Mouse (Mus musculus): ENCODE measurements around the gene Degs1. TPM values are rescaled to one million over a fixed set of nuclear protein-coding genes. Genes with fewer than 3 reads are reported as not detected.

The Degs1 gene
- polyA plus RNA-seq, 1 experiment from 2014 or later, result 101 TPM

DNA sequence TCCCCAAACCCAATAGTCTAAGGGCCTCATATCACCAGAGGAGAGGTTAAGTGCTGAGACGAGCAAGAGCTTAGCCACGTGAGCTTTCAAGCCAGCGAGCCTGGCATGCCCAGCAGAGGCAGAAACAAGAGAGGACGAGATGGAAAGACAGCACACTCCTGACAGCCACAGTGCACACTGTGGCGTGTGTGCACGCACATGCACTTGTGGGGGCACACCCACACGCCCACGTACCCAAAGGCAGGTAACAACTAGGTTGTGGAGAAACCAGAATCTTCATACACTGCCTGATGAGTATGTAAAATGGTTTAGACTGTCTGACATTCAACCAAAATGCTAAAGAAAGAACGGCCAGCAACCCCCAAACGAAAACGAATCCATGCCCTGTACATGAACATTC is 2.0 kb downstream of the Degs1 start:
- Histone ChIP-seq H3K27me3 (replicated peaks) (0 out of 2 replicates have a peak, but pooled peaks cover 4% of the 10 kb centered on the region), H3K4me1 (peaks cover 30% of the 10 kb centered on the region), H3K9ac (replicated peaks) (no peak overlapping the region; the same call in 1 of the 2 replicates), H3K9me3 (replicated peaks) (no peaks in the 10 kb centered on the region), H3K27ac (replicated peaks) (no peak overlapping the region), H3K4me3 (replicated peaks) (peak overlapping the region; percentile 90), H3K4me2 (peak overlapping the region; percentile 85), H3K36me3 (peaks cover 30% of the 10 kb centered on the region)
- WGBS, result 58% methylated on average over 11 of the region's 11 CpGs
- ATAC-seq (ENCODE audit: low FRiP score), result no peak

DNA sequence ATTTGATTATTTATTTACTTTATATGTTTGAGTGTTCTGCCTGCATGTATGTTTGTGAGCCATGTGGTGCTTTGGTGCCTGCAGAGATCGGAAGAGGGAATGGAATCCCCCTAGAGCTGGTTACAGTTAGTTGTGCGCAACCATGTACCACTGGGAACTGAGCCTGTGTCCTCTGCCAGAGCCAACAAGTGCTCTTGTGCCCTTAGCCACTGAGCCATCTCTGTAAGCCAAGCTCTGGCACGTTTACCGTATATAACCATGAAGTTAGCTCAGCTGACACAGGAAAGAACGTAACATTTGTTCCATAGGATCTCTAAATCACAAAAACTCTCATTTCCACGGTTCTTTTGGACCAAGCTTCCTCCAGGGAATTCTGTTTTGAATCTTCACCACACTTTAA is 2.6 kb downstream of the Degs1 start:
- no peaks in the 10 kb centered on the region for H3K9me3 ChIP-seq (replicated peaks)
- 0 out of 2 replicates have a peak, but pooled peaks cover 4% of the 10 kb centered on the region for H3K27me3 ChIP-seq (replicated peaks)
- 69% methylated on average over 6 of the region's 6 CpGs for WGBS
- no peak overlapping the region for H3K27ac ChIP-seq (replicated peaks)
- no peak overlapping the region for H3K4me3 ChIP-seq (replicated peaks)
- no peak overlapping the region for H3K9ac ChIP-seq (replicated peaks)
- ATAC-seq (ENCODE audit: low FRiP score), result no peak
- H3K36me3 ChIP-seq, result peaks cover 35% of the 10 kb centered on the region
- peaks cover 30% of the 10 kb centered on the region for H3K4me1 ChIP-seq
- peak overlapping the region; percentile 85 for H3K4me2 ChIP-seq

- no peak for ATAC-seq (ENCODE audit: low FRiP score)
- H3K27ac ChIP-seq (replicated peaks), result no peak overlapping the region
- H3K4me2 ChIP-seq, result no peak overlapping the region
- 0 out of 2 replicates have a peak, but pooled peaks cover 4% of the 10 kb centered on the region for H3K27me3 ChIP-seq (replicated peaks)
- WGBS, result 91% methylated on average over 4 of the region's 4 CpGs
- H3K4me1 ChIP-seq, result peaks cover 30% of the 10 kb centered on the region
- H3K9ac ChIP-seq (replicated peaks), result no peak overlapping the region
- H3K4me3 ChIP-seq (replicated peaks), result no peak overlapping the region
- H3K36me3 ChIP-seq, result peaks cover 37% of the 10 kb centered on the region
- no peaks in the 10 kb centered on the region for H3K9me3 ChIP-seq (replicated peaks)
Observed at GRCm38 (mm10) chr1:182279436-182279835, 3.2 kb downstream of the Degs1 start.

DNA sequence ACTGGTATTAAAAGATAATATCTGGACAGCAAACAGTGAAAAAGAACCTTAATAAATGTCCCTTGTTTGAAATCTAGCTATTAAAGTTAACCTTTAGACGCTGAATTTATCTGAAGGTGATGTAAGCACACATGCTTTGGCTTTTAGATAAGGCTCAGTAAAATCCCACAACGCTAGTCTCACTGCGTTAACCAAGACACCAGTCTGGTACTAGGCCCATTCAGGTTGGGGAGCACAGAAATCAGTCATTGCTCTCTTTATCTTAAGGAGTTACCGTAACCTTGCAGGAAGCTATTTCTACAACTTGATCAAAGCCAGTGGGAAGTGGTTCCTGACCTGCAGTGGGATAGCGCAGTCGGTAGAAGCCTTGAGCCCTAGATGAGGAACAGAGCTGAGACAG is 7.5 kb downstream of the Degs1 start:
- no peak overlapping the region for H3K4me2 ChIP-seq
- no peaks in the 10 kb centered on the region for H3K9me3 ChIP-seq (replicated peaks)
- H3K36me3 ChIP-seq, result peaks cover 46% of the 10 kb centered on the region
- H3K4me1 ChIP-seq, result peaks cover 5% of the 10 kb centered on the region
- H3K27ac ChIP-seq (replicated peaks), result no peak overlapping the region
- no peak overlapping the region for H3K4me3 ChIP-seq (replicated peaks)
- H3K27me3 ChIP-seq (replicated peaks), result no peaks in the 10 kb centered on the region
- no peak overlapping the region for H3K9ac ChIP-seq (replicated peaks)
- ATAC-seq (ENCODE audit: low FRiP score), result no peak
- WGBS, result 94% methylated on average over 6 of the region's 6 CpGs

DNA sequence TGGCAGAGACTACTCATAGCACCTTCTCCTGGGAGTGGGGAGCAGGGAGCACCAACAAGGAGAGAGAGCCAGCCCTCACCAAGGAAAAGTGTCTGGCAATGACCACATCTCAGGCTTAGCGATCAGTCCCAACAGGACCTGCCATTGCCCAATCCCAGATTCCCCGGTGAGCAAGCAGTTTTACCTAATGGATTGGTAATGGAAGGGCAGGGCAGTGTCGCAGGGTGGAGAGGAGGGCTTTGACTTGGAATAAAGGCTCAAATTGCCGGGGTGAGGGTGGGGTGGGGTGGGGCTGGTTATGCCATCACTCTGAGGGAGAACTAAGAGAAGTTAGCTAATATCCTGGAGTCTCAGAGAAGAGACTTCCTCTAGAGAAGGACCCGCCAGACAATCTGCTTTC is 11.0 kb downstream of the Degs1 start:
- Histone ChIP-seq H3K9ac (replicated peaks) (no peak overlapping the region), H3K9me3 (replicated peaks) (no peaks in the 10 kb centered on the region), H3K4me1 (no peaks in the 10 kb centered on the region), H3K4me2 (no peak overlapping the region), H3K27me3 (replicated peaks) (no peaks in the 10 kb centered on the region), H3K4me3 (replicated peaks) (no peak overlapping the region), H3K27ac (replicated peaks) (no peak overlapping the region), H3K36me3 (peaks cover 25% of the 10 kb centered on the region)
- ATAC-seq (ENCODE audit: low FRiP score), result no peak
- WGBS, result 66% methylated on average over 5 of the region's 5 CpGs

GRCm38 (mm10) chr1:182271130-182271529 is 11.5 kb downstream of the Degs1 start:
- H3K27ac ChIP-seq (replicated peaks), result no peak overlapping the region
- 84% methylated on average over 5 of the region's 5 CpGs for WGBS
- H3K4me2 ChIP-seq, result no peak overlapping the region
- H3K9ac ChIP-seq (replicated peaks), result no peak overlapping the region
- ATAC-seq (ENCODE audit: low FRiP score), result no peak
- no peaks in the 10 kb centered on the region for H3K9me3 ChIP-seq (replicated peaks)
- H3K36me3 ChIP-seq, result peaks cover 21% of the 10 kb centered on the region
- H3K27me3 ChIP-seq (replicated peaks), result no peaks in the 10 kb centered on the region
- no peaks in the 10 kb centered on the region for H3K4me1 ChIP-seq
- no peak overlapping the region for H3K4me3 ChIP-seq (replicated peaks)

DNA sequence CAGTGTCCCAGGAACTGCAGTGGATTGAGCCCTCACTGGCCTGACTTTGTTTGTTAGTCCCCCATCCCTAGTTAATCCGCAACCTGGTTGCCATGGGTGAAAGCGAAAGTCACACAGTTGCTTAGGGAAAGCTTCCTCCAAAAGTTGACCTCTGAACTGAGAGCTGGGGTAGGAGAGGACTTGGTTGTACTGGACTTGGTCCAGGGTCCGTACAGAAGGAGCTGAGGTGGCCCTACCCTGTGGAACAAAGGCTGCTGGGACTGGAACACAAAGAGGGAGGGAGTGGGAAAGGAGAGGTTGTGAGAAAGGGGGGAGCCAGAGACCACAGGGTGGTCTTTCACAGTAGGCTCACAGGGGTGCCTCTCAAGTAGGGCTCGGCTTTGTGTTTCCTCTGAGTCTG is 14.3 kb downstream of the Degs1 start:
- Histone ChIP-seq H3K27ac (replicated peaks) (no peak overlapping the region), H3K27me3 (replicated peaks) (no peaks in the 10 kb centered on the region), H3K9ac (replicated peaks) (no peak overlapping the region), H3K9me3 (replicated peaks) (no peaks in the 10 kb centered on the region), H3K4me3 (replicated peaks) (no peak overlapping the region), H3K4me2 (no peak overlapping the region), H3K4me1 (no peaks in the 10 kb centered on the region), H3K36me3 (0 out of 2 replicates have a peak, but pooled peaks cover 8% of the 10 kb centered on the region)
- WGBS, result 47% methylated on average over 4 of the region's 4 CpGs
- ATAC-seq (ENCODE audit: low FRiP score), result no peak

GRCm38 (mm10) chr1:182266028-182266525 is 16.5 kb downstream of the Degs1 start:
- Histone ChIP-seq H3K4me1 (no peaks in the 10 kb centered on the region), H3K4me3 (replicated peaks) (no peak overlapping the region), H3K27ac (replicated peaks) (no peak overlapping the region), H3K9ac (replicated peaks) (no peak overlapping the region), H3K4me2 (no peak overlapping the region), H3K9me3 (replicated peaks) (no peaks in the 10 kb centered on the region), H3K36me3 (no peaks in the 10 kb centered on the region), H3K27me3 (replicated peaks) (no peaks in the 10 kb centered on the region)
- 94% methylated on average over 11 of the region's 11 CpGs for WGBS
- ATAC-seq (ENCODE audit: low FRiP score), result no peak

- no peaks in the 10 kb centered on the region for H3K9me3 ChIP-seq (replicated peaks)
- H3K4me1 ChIP-seq, result no peaks in the 10 kb centered on the region
- H3K4me3 ChIP-seq (replicated peaks), result no peak overlapping the region
- no peak for ATAC-seq (ENCODE audit: low FRiP score)
- no peak overlapping the region for H3K9ac ChIP-seq (replicated peaks)
- WGBS, result 88% methylated on average over 11 of the region's 11 CpGs
- no peak overlapping the region for H3K4me2 ChIP-seq
- no peak overlapping the region for H3K27ac ChIP-seq (replicated peaks)
- H3K27me3 ChIP-seq (replicated peaks), result no peaks in the 10 kb centered on the region
- H3K36me3 ChIP-seq, result no peaks in the 10 kb centered on the region
Observed at GRCm38 (mm10) chr1:182256041-182256680, 26.4 kb downstream of the Degs1 start.

- no peaks in the 10 kb centered on the region for H3K9me3 ChIP-seq (replicated peaks)
- no peaks in the 10 kb centered on the region for H3K36me3 ChIP-seq
- H3K4me2 ChIP-seq, result no peak overlapping the region
- H3K27ac ChIP-seq (replicated peaks), result no peak overlapping the region
- H3K27me3 ChIP-seq (replicated peaks), result no peaks in the 10 kb centered on the region
- 91% methylated on average over 11 of the region's 11 CpGs for WGBS
- no peak for ATAC-seq (ENCODE audit: low FRiP score)
- no peaks in the 10 kb centered on the region for H3K4me1 ChIP-seq
- no peak overlapping the region for H3K9ac ChIP-seq (replicated peaks)
- H3K4me3 ChIP-seq (replicated peaks), result no peak overlapping the region
Observed at GRCm38 (mm10) chr1:182255031-182255430, 27.6 kb downstream of the Degs1 start.

GRCm38 (mm10) chr1:182254618-182255017 is 28.0 kb downstream of the Degs1 start:
- H3K9me3 ChIP-seq (replicated peaks), result no peaks in the 10 kb centered on the region
- H3K4me1 ChIP-seq, result no peaks in the 10 kb centered on the region
- no peak overlapping the region for H3K4me3 ChIP-seq (replicated peaks)
- H3K4me2 ChIP-seq, result no peak overlapping the region
- H3K27ac ChIP-seq (replicated peaks), result no peak overlapping the region
- no peaks in the 10 kb centered on the region for H3K36me3 ChIP-seq
- H3K27me3 ChIP-seq (replicated peaks), result no peaks in the 10 kb centered on the region
- no peak overlapping the region for H3K9ac ChIP-seq (replicated peaks)
- ATAC-seq (ENCODE audit: low FRiP score), result no peak
- 93% methylated on average over 8 of the region's 8 CpGs for WGBS

DNA sequence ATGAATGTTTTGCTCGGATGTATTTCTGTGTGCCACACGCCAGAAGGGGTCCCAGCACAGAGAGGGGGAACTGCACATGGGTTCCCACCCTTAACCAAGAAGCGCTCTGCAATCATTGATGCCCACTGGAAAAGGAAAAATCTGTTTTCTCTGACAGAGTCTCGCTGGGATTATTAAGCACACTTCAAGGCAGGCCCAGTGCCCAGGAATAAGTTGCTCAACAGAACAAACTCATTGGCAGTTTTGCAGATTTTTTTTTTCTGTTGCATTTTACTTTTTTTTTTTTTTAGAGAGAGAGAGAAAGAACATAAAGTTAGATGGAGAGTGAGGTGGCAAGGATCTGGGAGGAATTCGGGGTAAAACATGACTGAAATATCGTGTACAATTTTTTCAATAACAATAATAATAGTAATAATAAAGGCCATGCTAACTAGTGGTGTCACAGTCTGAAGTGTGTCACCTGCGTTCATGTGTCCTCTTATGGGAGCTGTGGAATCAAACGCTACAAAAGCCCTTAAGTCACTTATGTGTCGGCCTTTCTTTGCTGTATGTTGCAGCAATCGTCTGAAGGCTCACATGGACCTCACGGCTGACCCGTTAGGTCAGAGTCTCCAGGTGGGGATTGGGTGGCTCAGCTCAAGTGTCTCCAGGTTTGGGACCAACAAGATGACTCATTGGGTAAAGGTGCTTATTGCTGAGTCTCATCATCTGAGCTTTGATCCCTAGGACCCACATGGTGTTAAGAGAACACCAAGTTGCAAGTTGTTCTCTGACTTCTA is 28.7 kb downstream of the Degs1 start:
- no peaks in the 10 kb centered on the region for H3K36me3 ChIP-seq
- WGBS, result 94% methylated on average over 12 of the region's 12 CpGs
- H3K27ac ChIP-seq (replicated peaks), result no peak overlapping the region
- H3K9ac ChIP-seq (replicated peaks), result no peak overlapping the region
- H3K4me1 ChIP-seq, result no peaks in the 10 kb centered on the region
- H3K4me3 ChIP-seq (replicated peaks), result no peak overlapping the region
- H3K9me3 ChIP-seq (replicated peaks), result no peaks in the 10 kb centered on the region
- H3K27me3 ChIP-seq (replicated peaks), result no peaks in the 10 kb centered on the region
- H3K4me2 ChIP-seq, result no peak overlapping the region
- no peak for ATAC-seq (ENCODE audit: low FRiP score)
